Mouse (Mus musculus) brain, embryonic 14.5 days (tissue): ENCODE results near the gene Hs3st5.

Experiments
- CTCF ChIP-seq: fragments of 200-500 bp; IDR thresholded peaks from 2 replicates; pipeline ENCODE4 v1.5.1; 2012; ENCODE audit warnings: inconsistent platforms, mild to moderate bottlenecking, moderate library complexity, borderline replicate concordance; ENCODE audit not compliant: insufficient read depth, insufficient read length; ENCODE audit errors: extremely low read depth
- POLR2A ChIP-seq: fragments of 200-500 bp; IDR thresholded peaks from 2 replicates; pipeline ENCODE4 v1.6.1; 2012; ENCODE audit warnings: mild to moderate bottlenecking, inconsistent platforms, borderline replicate concordance; ENCODE audit not compliant: poor library complexity, insufficient read depth, insufficient read length, severe bottlenecking; ENCODE audit errors: extremely low read depth

GRCm38 (mm10) chr10:36786970-36787369 is 280.4 kb downstream of the Hs3st5 start:
- TF ChIP-seq CTCF, result no peak
- no peak for TF ChIP-seq POLR2A
